Mouse (Mus musculus): ENCODE measurements around the gene Rhox2h. TPM values are rescaled to one million over a fixed set of nuclear protein-coding genes. Genes with fewer than 3 reads are reported as not detected.

Gene Rhox2h
- total and polyA plus RNA-seq, 2 experiments: not detected

Other genes starting within 250 kb of the Rhox2h start
- not detected in 2 replicates for gene Rhox4b, start 240.8 kb downstream of the Rhox2h start, total RNA-seq (2014; rRNA removed)
- not detected in 2 replicates for gene Rhox4b, start 240.8 kb downstream of the Rhox2h start, polyA plus RNA-seq (2012; rRNA removed)
- gene Rhox2c, start 219.6 kb downstream of the Rhox2h start, total RNA-seq (2014; rRNA removed): not detected in 2 replicates
- not detected in 2 replicates for gene Rhox2c, start 219.6 kb downstream of the Rhox2h start, polyA plus RNA-seq (2012; rRNA removed)
- not detected in 2 replicates for gene Rhox3c, start 214.7 kb downstream of the Rhox2h start, total RNA-seq (2014; rRNA removed)
- not detected in 2 replicates for gene Rhox3c, start 214.7 kb downstream of the Rhox2h start, polyA plus RNA-seq (2012; rRNA removed)
- gene Rhox4c, start 192.9 kb downstream of the Rhox2h start, total RNA-seq (2014; rRNA removed): not detected in 2 replicates
- not detected in 2 replicates for gene Rhox4c, start 192.9 kb downstream of the Rhox2h start, polyA plus RNA-seq (2012; rRNA removed)
- gene Rhox2d, start 179.8 kb downstream of the Rhox2h start, total RNA-seq (2014; rRNA removed): not detected in 2 replicates
- gene Rhox2d, start 179.8 kb downstream of the Rhox2h start, polyA plus RNA-seq (2012; rRNA removed): not detected in 2 replicates
- not detected in 2 replicates for gene Rhox4d, start 158.9 kb downstream of the Rhox2h start, total RNA-seq (2014; rRNA removed)
- gene Rhox4d, start 158.9 kb downstream of the Rhox2h start, polyA plus RNA-seq (2012; rRNA removed): not detected in 2 replicates
- not detected in 2 replicates for gene Rhox2e, start 142.8 kb downstream of the Rhox2h start, total RNA-seq (2014; rRNA removed)
- not detected in 2 replicates for gene Rhox2e, start 142.8 kb downstream of the Rhox2h start, polyA plus RNA-seq (2012; rRNA removed)
- not detected in 2 replicates for gene Rhox3e, start 131.3 kb downstream of the Rhox2h start, total RNA-seq (2014; rRNA removed)
- not detected in 2 replicates for gene Rhox3e, start 131.3 kb downstream of the Rhox2h start, polyA plus RNA-seq (2012; rRNA removed)
- gene Rhox4e, start 115.9 kb downstream of the Rhox2h start, total RNA-seq (2014; rRNA removed): not detected in 2 replicates
- not detected in 2 replicates for gene Rhox4e, start 115.9 kb downstream of the Rhox2h start, polyA plus RNA-seq (2012; rRNA removed)
- not detected in 2 replicates for gene Rhox2f, start 101.9 kb downstream of the Rhox2h start, total RNA-seq (2014; rRNA removed)
- gene Rhox2f, start 101.9 kb downstream of the Rhox2h start, polyA plus RNA-seq (2012; rRNA removed): not detected in 2 replicates
- not detected in 2 replicates for gene Rhox3f, start 92.3 kb downstream of the Rhox2h start, total RNA-seq (2014; rRNA removed)
- not detected in 2 replicates for gene Rhox3f, start 92.3 kb downstream of the Rhox2h start, polyA plus RNA-seq (2012; rRNA removed)
- not detected in 2 replicates for gene Rhox4f, start 65.6 kb downstream of the Rhox2h start, total RNA-seq (2014; rRNA removed)
- not detected in 2 replicates for gene Rhox4f, start 65.6 kb downstream of the Rhox2h start, polyA plus RNA-seq (2012; rRNA removed)
- gene Rhox3g, start 44.7 kb downstream of the Rhox2h start, total RNA-seq (2014; rRNA removed): not detected in 2 replicates
- gene Rhox3g, start 44.7 kb downstream of the Rhox2h start, polyA plus RNA-seq (2012; rRNA removed): not detected in 2 replicates
- gene Rhox2g, start 29.8 kb downstream of the Rhox2h start, total RNA-seq (2014; rRNA removed): not detected in 2 replicates
- gene Rhox2g, start 29.8 kb downstream of the Rhox2h start, polyA plus RNA-seq (2012; rRNA removed): not detected in 2 replicates
- not detected in 2 replicates for gene Rhox4g, start 21.9 kb downstream of the Rhox2h start, total RNA-seq (2014; rRNA removed)
- not detected in 2 replicates for gene Rhox4g, start 21.9 kb downstream of the Rhox2h start, polyA plus RNA-seq (2012; rRNA removed)
- not detected in 2 replicates for gene Rhox3h, start 4.5 kb downstream of the Rhox2h start, total RNA-seq (2014; rRNA removed)
- not detected in 2 replicates for gene Rhox3h, start 4.5 kb downstream of the Rhox2h start, polyA plus RNA-seq (2012; rRNA removed)
- 0.54 TPM in 1 of 2 replicates, not detected in the other for gene Rhox5, start 131.6 kb upstream of the Rhox2h start, total RNA-seq (2014; rRNA removed)
- gene Rhox5, start 131.6 kb upstream of the Rhox2h start, polyA plus RNA-seq (2012; rRNA removed): not detected in 2 replicates
- gene Rhox6, start 153.6 kb upstream of the Rhox2h start, total RNA-seq (2014; rRNA removed): not detected in 2 replicates
- not detected in 2 replicates for gene Rhox6, start 153.6 kb upstream of the Rhox2h start, polyA plus RNA-seq (2012; rRNA removed)
- not detected in 2 replicates for gene Rhox7a, start 158.4 kb upstream of the Rhox2h start, total RNA-seq (2014; rRNA removed)
- not detected in 2 replicates for gene Rhox7a, start 158.4 kb upstream of the Rhox2h start, polyA plus RNA-seq (2012; rRNA removed)
- gene Rhox8, start 205.7 kb upstream of the Rhox2h start, total RNA-seq (2014; rRNA removed): not detected in 2 replicates
- not detected in 2 replicates for gene Rhox8, start 205.7 kb upstream of the Rhox2h start, polyA plus RNA-seq (2012; rRNA removed)
- gene Rhox7b, start 224.0 kb upstream of the Rhox2h start, total RNA-seq (2014; rRNA removed): not detected in 2 replicates
- gene Rhox7b, start 224.0 kb upstream of the Rhox2h start, polyA plus RNA-seq (2012; rRNA removed): not detected in 2 replicates
- not detected in 2 replicates for gene Rhox9, start 228.5 kb upstream of the Rhox2h start, total RNA-seq (2014; rRNA removed)
- not detected in 2 replicates for gene Rhox9, start 228.5 kb upstream of the Rhox2h start, polyA plus RNA-seq (2012; rRNA removed)